Mouse (Mus musculus): ENCODE measurements at regions not wholly inside any gene's neighbourhood (a gene's known extent, or its start where the extent isn't known, plus 50 kb on each side); places are given as distances from the start of the nearest gene placed in this dataset.
"Not testable (repeated sequence)": the region's sequence is repeated elsewhere in the genome, so short reads cannot be mapped to it uniquely, and the experiment has no call there.

GRCm38 (mm10) chr5:77807726-77808125, 399.9 kb upstream of the Igfbp7 start:
- peak; percentile 27 for DNase-seq

- DNase-seq: no peak
Observed at GRCm38 (mm10) chr5:77806334-77807157, 398.7 kb upstream of the Igfbp7 start.

GRCm38 (mm10) chr5:77805796-77806195, 398.0 kb upstream of the Igfbp7 start:
- DNase-seq: no peak

- no peak for DNase-seq
Observed at GRCm38 (mm10) chr5:77805303-77805702, 397.5 kb upstream of the Igfbp7 start.

GRCm38 (mm10) chr5:77804113-77804512, 396.3 kb upstream of the Igfbp7 start:
- DNase-seq: no peak

GRCm38 (mm10) chr5:77803562-77803961, 395.7 kb upstream of the Igfbp7 start:
- peak; percentile 19 for DNase-seq

- no peak for DNase-seq
Observed at GRCm38 (mm10) chr5:77796960-77797359, 389.1 kb upstream of the Igfbp7 start.

GRCm38 (mm10) chr5:77795766-77796165, 387.9 kb upstream of the Igfbp7 start:
- DNase-seq: no peak

GRCm38 (mm10) chr5:77783953-77784352, 376.1 kb upstream of the Igfbp7 start:
- no peak for DNase-seq

- DNase-seq: no peak
Observed at GRCm38 (mm10) chr5:77762426-77763042, 354.7 kb upstream of the Igfbp7 start.

GRCm38 (mm10) chr5:77762013-77762412, 354.2 kb upstream of the Igfbp7 start:
- no peak for DNase-seq

- no peak for DNase-seq
Observed at GRCm38 (mm10) chr5:77748933-77749332, 341.1 kb upstream of the Igfbp7 start.

- DNase-seq: no peak
Observed at GRCm38 (mm10) chr5:77746604-77747003, 338.8 kb upstream of the Igfbp7 start.

- no peak for DNase-seq
Observed at GRCm38 (mm10) chr5:77743467-77743866, 335.6 kb upstream of the Igfbp7 start.

- DNase-seq: not testable (repeated sequence)
Observed at GRCm38 (mm10) chr5:77730286-77730685, 322.4 kb upstream of the Igfbp7 start.

GRCm38 (mm10) chr5:77681592-77681991, 273.8 kb upstream of the Igfbp7 start:
- no peak for DNase-seq

GRCm38 (mm10) chr5:77672073-77672924, 264.5 kb upstream of the Igfbp7 start:
- no peak for DNase-seq

GRCm38 (mm10) chr5:77663096-77663495, 255.3 kb upstream of the Igfbp7 start:
- DNase-seq: no peak

GRCm38 (mm10) chr5:77659016-77659415, 251.2 kb upstream of the Igfbp7 start:
- no peak for DNase-seq

- no peak for DNase-seq
Observed at GRCm38 (mm10) chr5:77644651-77645050, 236.8 kb upstream of the Igfbp7 start.

- no peak for DNase-seq
Observed at GRCm38 (mm10) chr5:77620402-77620801, 212.6 kb upstream of the Igfbp7 start.

- no peak for DNase-seq
Observed at GRCm38 (mm10) chr5:77610496-77610895, 202.7 kb upstream of the Igfbp7 start.

- no peak for DNase-seq
Observed at GRCm38 (mm10) chr5:77594719-77595118, 186.9 kb upstream of the Igfbp7 start.
